Mouse (Mus musculus): ENCODE results near the gene Hif3a.

Gene Hif3a

DNA sequence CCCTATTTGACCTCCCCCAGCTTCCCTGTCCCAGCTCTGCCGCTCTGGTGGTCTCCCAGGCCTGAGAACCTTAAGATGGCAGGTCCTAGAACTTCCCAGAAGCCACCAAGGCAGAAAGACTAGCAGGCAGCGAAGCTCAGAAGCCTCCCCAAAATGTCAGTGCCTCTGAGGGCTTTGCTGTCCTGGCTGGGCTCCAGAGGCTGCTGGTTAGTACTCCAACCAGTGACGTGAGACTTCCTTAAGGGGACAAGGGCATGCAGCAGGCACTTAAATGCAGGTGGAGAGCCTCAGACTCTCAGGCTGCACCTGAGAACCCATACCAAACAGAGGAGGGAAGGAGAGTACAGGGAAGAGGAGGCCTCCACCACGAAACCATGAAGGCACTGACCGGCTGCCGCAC lies 38.1 kb downstream of the Hif3a start:
- no peak for DNase-seq

DNA sequence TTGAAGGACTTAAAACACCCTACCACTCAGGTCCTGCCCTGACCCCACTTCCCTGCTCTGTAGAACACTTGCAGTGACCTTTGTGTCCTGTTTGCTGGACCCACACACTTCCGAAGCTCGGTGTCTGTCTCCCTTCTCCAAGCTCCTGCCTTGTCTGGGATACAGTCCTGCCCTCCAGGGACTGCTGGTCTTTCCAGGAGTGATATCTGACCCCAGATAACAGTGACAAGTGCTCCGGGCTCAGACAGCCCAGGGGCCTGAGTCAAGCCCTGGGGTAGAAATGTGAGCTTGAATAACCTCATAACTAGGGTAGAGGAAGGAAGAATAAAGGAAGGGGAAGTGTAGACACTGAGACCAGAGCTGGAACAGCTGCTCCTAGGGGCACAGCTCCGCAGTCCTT lies 38.5 kb downstream of the Hif3a start:
- DNase-seq = no peak

DNA sequence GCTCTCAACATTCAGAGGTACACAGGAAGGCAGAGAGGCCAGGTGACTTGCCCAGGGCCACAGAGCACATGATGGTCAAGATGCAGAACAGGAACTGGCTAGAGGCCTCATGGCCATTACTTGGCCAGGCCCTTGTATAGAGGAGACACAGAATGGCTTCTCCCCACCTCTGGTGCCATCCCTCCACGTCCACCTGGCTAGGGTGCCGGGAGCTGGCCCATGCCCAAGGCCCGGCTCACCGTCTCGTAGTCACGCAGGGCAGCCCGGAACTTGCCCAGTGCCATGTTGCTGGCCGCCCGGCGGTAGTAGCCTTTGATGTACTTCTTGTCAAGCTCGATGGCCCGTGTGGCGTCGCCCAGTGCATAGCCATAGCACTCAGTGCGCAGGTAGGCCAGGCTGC lies 40.1 kb downstream of the Hif3a start:
- no peak for DNase-seq

DNA sequence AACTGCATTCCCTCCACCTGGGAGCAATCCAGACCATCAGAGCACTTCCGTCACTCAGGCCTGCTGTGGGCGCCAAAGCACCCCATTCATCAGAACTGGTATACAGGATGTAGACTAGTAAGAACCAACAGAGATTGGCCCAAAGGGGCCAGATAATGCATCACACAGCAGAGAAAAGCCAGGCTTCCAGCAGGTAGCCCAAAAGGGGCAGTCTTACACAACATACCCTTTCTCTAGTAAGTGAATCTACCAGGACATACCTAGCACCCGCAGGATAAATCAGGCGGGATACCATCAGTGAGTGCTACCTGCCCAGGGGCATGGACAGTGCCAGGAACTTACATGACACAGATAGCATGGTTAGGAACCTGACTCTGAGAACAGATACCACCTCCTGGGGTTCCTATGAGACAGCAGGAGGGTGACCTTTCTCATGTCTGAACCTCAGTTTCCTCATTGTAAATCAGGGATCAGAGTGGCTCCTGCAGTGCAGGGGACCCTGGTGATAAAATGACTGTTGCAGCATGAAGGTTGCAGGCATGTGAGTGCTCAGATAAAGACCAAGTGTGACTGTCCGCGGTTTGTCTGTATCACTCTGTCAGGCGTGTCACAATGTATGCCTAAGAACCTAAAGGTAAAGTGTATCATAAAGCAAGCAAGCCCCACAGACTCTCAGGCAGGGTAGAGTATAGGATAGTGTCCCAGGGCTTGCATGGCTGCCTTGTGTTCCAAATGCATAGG lies 42.6 kb downstream of the Hif3a start:
- DNase-seq = no peak

DNA sequence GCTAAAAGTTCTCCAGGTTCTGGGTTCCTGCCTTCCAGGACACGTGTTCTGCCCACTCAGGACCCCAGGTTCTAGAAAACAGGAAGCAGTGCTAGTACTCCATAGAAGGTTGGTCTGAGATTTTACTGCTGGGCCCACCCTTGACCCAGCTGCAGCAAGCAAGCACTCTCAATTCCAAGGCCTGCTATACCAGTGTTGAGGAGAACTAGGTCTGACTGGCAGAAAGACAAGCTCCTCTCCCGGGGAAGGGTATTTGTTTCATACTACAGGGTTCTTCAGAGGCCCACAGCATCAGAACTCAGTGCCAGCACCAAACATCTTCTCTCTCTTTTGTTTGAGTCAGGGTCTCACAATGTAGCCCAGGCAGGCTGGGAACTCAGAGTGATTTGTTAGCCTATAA lies 44.3 kb downstream of the Hif3a start:
- DNase-seq = no peak

DNA sequence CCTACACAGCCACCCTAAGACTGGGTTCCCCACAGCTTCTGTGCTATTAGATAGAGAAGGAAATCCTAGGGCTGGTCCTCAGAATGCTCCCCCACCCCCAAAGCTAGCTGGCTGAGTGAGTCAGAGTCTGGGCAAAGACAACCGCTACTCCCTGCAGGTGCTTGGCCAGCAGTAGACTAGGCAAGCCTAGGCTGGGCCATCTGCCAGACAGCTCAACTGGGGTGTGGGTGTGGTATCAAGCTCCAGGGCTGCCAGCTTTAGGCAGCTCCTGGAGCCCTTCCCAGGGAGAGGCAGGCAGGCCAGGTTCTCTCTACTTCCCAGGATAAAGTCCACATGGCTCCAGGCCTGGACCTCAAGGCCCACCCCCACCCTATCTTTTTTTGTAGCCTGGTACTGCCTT lies 45.2 kb downstream of the Hif3a start:
- no peak for DNase-seq

DNA sequence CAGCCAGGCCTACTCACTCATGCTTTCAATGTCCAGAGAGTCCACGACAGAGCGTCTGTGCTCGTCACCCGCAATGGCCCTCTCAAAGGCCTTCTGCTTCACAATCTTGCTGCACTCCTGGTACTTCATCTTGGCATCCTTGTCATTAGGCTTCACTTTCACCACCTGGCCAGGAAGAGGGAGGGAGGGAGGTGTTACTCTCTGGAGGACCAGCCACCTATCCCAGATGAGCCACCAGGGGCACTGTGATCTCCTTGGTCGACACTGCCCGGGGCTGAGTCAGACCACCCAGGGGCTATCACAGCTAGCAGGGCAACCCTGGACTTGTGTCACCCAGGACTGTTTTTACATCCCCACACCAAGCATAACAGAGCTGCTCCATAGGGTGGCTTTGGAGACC lies 46.8 kb downstream of the Hif3a start:
- no peak for DNase-seq

DNA sequence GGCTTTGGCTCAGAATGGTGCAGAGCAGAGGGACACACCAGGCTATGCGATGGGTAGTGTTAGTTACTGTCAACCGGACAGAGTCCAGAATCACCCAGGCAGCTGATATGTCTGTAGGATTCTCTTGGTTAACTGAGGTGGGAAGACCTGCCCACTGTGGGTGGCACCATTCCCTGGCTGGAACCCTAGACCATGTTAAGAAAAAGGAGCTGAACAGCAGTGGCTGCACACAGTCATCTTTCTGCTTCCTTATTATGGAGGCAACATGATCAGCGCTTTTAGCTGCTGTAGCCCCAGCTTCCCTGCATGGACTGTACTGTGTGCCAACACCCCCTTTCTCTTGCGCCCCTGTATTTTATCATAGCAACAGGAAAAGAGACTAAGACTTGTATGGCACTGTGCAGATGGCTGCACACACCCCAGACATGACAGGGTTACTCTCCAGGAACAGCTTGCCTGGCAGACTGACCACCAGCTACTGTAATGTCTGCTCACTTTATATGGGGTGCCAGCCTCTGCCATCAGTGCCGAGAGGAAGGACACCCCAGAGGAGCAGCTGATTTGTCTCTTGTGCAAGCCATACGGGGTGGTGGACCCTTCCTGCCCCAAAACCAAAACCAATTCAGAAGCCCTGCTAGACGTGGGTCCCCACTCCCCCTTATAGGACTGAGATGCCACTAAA lies 50.2 kb downstream of the Hif3a start:
- DNase-seq = no peak

DNA sequence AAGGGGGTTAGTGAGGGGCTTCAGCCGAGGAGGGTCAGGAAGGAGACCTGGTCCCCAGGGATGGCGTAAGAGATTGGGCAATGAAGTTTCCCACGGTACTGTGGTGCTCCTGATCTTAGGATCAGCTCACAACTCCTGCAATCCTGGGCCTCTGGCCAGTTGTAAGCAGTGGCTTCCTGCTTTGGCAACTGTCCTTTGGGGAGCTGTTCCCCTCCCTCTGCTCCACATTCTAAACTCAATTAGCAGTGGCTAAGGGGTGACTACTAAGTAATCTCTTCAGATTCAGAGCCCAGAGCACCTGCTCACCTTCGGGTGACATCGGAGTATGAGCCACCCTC lies 52.2 kb downstream of the Hif3a start:
- DNase-seq = no peak

DNA sequence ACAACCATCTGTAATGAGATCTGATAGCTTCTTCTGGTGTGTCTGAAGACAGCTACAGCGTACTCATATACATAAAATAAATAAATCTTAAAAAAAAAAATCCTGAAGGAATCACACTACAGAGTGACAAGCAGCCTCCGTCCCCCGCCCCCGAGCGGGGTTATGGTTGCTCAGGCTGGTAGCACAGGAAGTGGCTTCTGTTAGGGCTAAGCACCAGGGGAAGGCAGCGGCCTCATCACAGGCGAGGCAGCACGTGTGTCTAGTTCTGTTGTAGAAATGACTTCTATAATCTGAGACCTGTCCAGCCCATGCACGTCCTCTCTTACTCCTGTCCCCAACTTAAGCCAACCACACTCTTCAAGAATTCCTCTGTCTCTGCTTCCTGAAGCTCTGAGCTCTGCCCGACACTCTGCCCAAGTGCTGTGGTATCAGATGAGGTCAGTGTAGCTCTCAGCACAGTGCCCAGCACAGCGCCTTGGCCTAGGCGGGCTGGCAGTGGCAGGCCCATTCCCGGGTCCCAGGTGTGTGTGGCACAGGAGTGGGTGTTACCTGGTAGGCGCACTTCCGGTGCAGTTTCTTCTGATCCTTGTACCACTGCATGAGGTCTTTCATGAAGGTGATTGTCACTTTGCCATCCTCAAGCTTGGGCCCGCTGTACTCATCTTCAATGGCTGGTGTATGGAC lies 52.8 kb downstream of the Hif3a start:
- no peak for DNase-seq

DNA sequence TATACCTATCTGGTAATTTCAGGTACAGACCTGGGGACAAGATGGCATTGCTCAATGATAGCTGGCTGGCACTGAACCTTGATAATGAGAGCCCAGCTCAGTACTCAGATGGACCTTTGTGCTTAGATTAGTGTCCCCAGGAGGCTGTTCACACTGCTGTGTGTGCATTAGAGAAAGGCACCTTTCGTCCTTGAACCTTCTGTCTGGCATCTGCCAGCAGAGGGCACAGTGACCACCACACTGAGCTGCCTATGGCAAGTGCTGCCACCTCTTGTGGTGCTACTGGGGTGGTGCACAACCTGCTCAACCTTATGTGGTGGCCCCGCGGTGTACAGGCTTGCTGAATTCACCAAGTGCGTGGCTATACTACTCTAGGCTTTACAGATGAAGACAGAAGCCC lies 54.9 kb downstream of the Hif3a start:
- no peak for DNase-seq

DNA sequence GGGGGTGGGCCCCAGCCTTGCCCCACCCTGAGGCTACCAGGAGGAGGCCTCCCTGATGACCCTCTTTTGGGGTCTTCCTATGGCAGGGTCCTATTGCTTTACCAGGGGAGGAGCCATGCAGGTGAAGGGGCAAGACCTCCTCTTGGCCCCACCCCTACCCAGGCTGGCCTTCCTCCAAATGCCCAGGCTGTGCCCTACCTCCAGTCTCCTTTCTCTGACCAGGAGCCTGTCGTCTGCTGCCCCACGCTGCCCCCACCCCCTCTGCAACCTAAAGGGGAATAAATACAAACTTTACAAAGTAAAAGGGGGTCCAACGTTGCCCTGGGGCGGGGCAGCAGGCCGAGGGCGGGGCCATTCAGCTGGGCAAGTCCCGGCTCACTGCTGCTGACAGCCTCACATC lies 57.5 kb downstream of the Hif3a start:
- DNase-seq = no peak

DNA sequence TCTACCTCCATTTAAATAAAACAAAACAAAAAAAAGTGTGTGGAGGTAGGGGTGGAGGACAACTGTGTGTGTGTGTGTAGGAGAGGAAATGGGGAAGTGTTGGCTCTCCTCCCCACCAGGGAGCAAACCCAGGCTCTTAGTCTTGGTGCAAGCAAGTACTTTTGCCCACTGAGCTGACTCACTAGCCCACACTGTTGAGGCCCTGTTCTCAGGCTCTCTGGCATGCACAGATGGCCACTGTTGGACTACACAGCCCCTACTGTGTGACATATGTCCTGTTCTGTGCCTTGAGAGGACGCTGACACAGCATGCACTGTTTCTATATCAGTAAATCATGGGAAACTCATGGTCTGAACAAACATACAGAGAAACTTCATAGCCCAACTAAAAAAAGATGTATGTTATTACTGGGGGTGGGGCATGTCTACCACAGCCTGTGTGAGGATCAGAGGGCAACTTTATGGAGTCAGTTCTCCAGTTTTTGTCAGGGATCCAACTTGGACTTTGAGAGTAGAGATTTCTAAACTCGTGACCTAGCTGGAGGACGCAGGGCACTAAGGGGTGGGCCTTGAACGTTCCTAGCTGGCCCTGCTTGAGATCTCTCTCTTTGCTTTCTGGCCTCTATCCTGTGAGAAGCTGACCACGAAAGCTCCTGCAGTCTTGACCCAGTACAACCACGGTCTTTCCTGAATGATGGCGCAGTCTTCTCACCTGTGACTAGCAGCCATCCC lies 58.8 kb downstream of the Hif3a start:
- no peak for DNase-seq

DNA sequence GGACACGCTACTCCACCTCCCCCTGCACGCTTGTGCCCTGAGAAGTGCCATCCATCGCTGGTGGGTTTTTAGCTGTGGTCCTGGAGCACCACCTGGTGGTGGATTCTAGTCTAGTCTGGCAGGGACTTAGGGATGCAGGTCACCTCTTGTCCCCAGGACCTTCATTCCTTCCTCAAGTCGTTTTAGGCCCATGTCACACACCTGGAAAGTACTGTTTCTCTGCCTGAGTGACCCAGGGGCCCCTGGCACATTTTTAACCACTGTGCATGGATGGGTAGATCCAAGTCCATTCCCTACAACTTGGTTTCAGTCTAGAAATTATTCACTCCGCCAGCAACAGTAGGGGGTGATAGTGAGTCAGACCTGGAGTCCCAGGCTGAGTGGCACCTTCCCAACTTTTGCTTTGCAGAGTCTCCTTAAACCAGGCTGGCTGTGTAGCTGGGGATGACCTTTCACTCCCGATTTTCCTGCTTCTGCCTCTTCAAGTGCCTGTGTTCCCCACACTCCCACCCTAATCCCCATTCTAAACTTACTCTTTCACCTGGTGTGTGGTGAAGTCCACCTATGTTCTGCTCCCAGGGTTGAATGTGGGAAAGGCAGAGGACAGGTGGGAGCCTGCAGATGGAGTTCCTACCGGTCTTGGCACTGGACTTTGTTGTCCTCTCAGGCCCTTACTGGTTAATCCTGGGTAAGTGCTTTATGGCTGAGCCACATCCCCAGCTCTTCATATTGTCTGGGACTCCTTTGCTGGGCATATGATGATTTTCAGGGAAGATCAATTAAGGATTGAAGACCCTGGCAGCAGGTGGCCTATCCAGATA lies 59.6 kb downstream of the Hif3a start:
- peak; percentile 54 to 79 for DNase-seq

DNA sequence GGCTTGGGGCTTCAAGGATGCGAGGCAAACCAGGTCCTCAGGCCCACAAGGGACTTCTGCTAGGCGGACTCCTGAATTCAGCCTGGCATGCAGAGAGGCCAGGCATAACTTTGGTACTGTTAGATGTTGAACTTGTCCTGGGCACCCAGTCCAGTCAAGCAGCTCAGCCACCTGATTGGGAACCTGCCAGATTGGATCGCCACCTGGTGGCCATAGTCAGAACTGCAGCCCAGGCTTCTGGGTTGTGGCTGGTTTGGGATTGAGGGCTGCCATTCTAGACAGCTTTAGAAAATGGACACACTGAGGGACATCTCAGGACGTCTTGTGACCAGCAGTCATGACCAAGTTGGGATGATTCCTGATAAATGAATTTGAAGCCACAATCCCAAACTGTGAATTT lies 62.6 kb downstream of the Hif3a start:
- peak; percentile 68 to 86 for DNase-seq

DNA sequence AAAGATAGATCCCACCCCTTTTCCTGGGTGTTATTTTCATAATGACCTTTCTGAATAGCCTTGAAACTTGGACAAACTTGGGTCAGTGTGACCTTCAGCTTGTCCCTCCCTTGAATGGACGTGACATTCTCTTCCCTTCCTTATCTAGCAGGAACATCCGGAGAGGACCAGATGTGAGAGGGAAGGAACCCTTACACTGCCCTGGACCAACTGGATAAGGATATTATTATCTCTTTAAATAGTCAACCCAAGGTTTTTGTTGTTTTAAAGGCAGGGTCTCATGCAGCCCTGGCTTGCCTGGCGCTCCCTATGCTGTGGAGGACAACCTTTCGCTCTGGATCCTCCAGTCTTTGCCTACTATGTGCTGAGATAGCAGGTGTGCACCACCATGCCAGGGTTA lies 63.0 kb downstream of the Hif3a start:
- no peak for DNase-seq

DNA sequence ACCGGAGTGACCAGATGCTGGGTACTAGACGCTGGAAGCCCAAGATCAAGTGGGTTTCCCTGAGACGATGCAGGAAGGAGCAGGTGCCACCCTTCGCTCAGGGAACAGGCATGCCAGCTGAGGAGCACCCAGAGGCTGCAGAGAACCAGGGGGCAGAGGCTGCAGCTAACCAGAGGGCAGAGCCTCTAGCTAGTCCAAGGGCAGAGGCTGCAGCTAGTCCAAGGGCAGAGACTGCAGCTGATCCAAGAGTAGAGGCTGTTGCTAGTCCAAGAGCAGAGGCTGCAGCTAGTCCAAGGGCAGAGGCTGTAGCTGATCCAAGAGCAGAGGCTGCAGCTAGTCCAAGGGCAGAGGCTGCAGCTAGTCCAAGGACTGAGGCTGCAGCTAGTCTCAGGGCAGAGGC lies 66.9 kb downstream of the Hif3a start:
- no peak for DNase-seq

DNA sequence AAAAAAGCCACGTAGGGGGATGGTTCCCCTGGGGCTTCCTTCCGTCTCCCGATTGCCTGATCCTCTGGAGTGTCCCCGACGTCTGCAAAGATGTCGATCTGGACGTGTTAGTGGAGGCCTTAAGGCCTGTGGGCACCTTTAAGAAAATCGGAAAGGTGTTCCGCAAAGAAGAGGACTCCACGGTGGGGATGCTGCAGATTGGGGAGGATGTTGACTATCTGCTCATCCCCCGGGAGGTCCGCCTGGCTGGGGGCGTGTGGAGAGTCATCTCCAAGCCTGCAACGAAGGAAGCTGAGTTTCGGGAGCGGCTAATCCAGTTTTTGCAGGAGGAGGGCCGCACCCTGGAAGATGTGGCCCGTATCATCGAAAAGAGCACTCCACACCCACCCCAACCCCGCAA lies 67.8 kb downstream of the Hif3a start:
- DNase-seq = no peak

DNA sequence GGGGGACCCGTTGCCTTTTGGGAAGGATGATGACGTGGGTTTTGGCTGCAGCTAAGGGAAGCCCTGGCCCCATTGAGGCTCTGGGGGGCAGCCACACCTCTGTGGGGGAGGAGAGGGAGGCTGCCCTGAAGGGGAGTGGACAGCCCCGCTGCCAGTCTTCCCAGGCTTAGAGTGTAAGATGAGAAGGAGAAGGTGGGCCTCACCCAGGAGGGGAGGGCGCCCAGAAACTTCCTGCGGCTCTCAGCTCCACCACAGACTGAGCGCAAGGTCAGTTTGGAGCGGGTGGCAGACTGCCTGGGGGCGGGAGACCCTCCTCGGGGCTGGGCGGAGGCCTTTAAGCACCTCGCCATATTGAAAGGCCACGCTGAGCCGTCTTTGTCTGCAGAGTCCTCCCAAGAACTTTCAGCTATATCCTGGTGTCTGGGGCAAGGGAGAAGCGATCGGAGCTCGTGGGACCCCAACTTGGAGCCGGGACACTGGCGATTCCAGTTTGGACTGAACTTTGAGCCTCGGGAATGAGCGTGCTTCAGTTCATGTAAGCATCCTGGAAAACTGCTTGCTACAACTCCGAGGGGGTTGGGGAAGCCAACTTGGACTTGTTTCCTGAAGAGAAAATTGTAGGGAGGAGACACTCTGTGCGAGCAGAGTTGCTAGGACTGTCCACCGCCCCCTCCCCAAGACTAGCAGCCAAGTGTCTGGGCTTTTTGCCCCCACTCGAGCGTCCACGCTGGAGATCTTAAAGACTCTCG lies 68.4 kb downstream of the Hif3a start:
- no peak for DNase-seq

DNA sequence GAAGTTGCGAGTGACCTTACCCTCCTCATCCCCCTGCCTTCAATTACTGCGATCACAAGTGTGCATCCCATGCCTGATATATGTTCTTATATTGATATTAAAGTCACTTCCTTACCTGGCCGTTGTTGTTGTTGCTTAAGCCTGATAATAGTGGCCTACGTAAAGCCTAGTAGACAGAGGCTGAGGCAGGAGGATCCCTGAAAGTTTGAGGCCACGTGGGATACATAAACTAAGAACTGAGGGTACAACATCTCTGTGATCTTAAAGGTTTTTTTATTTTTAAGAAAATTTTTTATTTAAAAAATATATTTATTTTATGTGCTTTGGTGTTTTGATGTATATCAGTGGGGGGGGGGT lies 69.8 kb downstream of the Hif3a start, which contains the start of gene Ccdc8:
TSS of gene Ccdc8 (plus strand) at position 258 of the 357 bp plus-strand sequence.
- no peak for DNase-seq

DNA sequence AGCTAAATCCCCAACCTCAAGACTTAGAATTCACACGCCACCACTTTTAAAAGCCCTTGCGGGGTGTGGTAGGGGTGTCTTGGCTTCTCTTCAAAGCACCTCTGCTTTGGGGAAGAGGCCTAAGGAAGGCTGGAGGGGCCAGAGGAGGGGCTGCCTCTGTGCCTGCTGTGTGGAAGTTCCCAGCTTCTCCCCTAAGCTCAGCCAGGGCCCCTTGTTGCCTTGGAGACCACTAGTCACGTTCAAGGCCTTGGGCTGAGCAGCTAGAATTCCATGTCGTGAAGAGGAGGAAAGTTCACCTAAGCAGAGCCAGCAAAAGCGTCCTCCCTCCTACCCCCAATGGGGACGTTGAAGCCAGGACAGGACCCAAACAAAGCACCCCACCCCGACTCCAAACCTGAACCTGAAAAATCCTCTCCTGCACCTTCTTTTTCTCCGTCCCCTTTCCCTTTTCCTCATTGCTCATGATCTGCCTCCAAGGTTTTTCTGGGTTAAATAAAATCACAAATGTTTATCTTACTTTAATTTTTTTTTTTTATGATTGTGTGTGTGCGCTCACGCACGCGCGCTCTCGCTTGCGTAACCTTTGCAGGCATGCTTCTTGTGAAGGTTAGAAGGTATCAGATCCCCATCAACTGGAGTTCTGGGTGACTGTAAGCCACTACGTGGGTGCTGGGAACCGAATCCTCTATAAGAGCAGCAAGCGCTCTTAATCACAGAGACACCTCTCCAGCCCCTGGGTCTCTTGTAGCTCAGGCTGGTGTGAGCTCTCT lies 70.4 kb downstream of the Hif3a start:
- DNase-seq = no peak

All from spleen, adult 18-20 months (tissue).